Mouse (Mus musculus) layer of hippocampus, adult 11-12 months (tissue): Measurements from ENCODE around the gene Shisa8.

ENCODE experiments used
- DNase-seq: peaks from one replicate; pipeline ENCODE4 v3.0.0; 2022; ENCODE audit warnings: low spot score

Gene Shisa8

DNA sequence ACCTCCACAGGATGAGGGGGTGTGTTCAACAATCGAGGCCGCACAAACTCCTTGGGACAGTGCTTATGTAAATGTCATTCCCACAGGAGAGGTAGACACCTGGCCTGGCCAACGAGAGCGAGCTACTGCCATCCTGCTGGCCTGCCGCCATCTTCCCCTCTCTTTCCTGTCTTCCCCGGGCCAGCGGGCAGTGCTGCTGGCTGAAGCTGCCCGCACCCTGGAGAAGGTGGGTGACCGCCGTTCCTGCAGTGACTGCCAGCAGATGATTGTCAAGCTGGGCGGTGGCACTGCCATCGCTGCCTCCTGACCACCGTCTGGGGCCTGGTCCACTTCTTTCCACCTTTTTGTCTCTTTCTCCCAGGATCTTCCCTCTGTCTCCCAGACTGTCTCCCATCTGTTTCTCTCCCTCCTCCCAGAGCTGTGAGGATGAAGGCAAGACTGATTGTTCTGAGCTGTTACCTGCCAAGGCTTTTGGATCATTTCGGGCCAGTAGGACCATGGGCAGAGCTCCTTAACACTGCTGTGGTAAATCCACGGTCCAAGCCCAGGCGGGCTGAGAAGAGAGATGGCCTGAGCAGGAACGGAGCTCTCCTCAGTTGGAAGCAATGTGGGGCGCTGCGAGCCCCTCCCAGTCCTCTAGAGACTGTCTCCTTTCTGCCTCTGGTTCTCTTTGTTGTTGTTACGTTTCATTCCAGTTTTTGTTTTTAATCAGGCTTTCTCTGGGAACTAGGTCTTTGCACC lies 8.8 kb downstream of the Shisa8 start:
- DNase-seq, result no peak

DNA sequence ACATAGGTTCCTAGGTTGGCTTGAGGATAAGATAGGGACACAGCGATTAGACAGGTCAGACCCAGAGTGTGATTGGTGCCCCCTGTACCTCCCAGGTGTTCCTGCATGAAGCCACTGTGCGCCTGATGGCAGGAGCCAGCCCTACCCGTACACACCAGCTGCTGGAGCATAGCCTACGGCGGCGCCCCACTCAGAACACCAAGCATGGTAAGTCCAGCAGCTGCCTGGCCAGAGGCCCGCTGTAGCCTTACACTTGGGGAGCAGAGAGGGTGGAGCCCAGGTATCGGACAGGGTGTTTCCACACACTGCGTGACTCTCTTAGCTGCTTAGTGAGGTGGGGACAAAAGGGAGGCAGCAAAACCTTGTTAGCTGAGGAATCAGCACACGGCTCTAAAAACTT lies 9.5 kb downstream of the Shisa8 start:
- DNase-seq, result no peak

DNA sequence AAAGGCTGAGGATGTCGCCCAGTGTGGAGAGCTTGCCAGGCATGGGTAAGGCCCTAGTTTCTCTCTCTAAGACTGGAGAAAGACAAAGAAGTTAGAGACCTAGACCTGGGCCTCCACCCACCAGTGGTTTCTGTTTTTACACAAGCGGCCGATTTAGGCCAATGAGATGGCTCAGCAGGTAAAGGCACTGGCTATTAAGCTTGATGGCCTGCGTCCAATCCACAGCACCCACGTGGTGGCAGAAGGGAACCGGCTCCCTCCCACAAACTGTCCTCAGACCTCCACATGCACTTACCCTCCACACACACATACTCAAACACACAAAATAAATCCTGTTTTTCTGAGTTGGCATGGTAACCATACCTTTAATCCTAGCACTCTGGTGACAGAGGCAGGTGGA lies 10.5 kb downstream of the Shisa8 start:
- DNase-seq, result no peak

GRCm38 (mm10) chr15:82199546-82199945 lies 13.1 kb downstream of the Shisa8 start:
- DNase-seq, result no peak

- DNase-seq, result no peak
Measured at GRCm38 (mm10) chr15:82198342-82198741, 14.3 kb downstream of the Shisa8 start.

DNA sequence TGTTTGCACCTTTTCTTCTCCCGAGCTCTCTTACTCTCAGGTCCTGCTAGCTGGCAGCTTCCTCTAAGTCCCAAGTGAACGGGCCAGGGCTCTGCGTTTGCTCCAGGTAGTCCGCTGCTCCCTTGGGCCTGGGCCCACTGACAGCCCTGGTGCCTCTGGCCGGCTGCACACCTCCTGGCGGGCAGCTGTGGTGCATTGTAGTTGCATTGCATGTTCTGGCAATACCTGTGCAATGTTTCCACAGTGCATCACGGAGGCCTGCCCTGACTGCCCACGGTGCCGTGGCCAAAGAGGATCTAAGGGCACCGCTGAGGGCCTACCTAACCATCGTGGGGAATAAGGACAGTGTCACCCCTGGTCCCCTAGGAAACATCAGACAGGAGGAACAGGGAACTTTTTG lies 14.7 kb downstream of the Shisa8 start:
- no peak for DNase-seq

GRCm38 (mm10) chr15:82197246-82197750 lies 15.3 kb downstream of the Shisa8 start:
- no peak for DNase-seq

GRCm38 (mm10) chr15:82196300-82196699 lies 16.3 kb downstream of the Shisa8 start:
- DNase-seq, result no peak

DNA sequence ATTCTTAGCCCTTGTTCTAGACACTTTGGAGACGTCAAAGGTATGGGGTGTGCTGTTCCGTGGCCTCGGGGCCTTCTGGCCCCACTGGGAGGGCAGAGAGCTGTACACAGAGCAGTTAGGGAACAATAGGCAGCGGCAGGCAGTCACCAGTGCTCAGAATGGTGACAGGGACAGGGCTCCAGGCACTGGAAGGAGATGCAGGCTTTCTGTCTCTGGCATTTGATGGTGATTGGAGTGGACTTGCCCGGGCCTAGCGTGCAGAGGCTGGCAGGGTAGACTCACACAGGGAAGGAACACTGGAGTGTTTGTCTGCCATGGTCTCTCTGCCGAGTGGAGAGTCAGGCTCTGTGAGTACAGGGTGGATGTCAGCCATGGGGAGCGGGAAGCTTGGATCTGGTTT lies 20.0 kb downstream of the Shisa8 start:
- no peak for DNase-seq

- DNase-seq, result no peak
Measured at GRCm38 (mm10) chr15:82188481-82189240, 24.0 kb downstream of the Shisa8 start.

- DNase-seq, result no peak
Measured at GRCm38 (mm10) chr15:82187924-82188323, 24.7 kb downstream of the Shisa8 start.

GRCm38 (mm10) chr15:82187401-82187800 lies 25.2 kb downstream of the Shisa8 start:
- no peak for DNase-seq

DNA sequence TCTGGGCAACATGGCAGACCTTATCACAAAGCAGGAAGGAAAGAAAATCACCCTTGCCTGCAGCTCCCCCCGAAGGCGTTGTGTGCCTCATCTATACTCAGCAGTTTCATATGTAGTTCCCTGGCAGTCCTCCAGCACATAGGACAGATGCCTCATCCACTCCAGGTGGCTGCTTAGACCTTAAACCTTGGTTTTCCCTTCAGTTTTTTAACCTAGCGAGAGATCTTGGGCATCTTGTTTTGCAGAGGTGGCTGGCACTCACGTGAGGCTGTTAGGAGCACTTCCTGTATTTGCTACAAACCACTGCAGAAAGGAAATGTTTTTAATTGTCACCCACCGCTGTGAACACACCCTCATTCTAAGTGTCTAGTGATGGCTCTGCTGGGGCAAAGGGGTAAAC lies 25.7 kb downstream of the Shisa8 start:
- DNase-seq, result no peak

- DNase-seq, result no peak
Measured at GRCm38 (mm10) chr15:82186131-82186530, 26.5 kb downstream of the Shisa8 start.

- DNase-seq, result no peak
Measured at GRCm38 (mm10) chr15:82185062-82185783, 27.4 kb downstream of the Shisa8 start.

- DNase-seq, result no peak
Measured at GRCm38 (mm10) chr15:82184656-82185055, 28.0 kb downstream of the Shisa8 start.

DNA sequence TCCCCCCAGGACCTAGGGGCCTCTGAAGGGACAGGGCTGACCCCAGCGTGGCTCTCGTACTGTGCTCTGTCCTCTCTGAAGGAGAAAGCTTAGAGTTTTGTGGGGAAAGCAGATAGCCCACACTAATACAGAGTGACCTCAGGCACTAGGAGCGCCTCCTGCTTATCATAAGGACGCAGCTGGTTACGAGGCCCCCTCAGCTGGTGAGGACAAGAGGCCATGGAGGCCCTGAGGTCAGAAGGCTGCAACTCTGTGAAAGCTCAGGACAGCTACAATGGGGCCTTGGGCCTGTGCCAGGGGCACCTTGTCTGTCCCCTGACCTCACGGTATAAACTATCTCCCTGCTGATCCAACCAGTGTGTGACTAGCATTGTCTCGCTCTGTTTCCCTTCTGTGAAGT lies 28.4 kb downstream of the Shisa8 start:
- no peak for DNase-seq

DNA sequence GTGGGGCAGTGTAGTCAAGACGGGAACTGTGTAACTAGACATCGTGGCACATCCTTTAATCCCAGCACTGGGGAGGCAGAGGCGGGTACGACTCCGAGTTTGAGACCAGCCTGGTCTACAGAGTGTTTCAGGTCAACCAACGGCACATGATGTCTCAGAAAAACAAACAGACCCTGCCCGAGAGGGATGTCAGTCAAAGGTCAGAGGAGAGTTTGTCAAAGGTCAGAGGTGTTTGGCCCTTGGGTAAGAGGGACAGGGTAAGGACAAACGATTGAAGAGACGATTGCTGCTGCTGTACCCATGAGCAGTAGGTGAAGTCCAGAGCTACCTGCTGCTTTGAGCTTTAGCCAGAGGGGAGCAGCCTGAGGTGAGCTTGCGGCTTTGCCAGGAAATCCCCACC lies 29.0 kb downstream of the Shisa8 start:
- no peak for DNase-seq

GRCm38 (mm10) chr15:82182311-82182710 lies 30.3 kb downstream of the Shisa8 start:
- DNase-seq, result no peak

DNA sequence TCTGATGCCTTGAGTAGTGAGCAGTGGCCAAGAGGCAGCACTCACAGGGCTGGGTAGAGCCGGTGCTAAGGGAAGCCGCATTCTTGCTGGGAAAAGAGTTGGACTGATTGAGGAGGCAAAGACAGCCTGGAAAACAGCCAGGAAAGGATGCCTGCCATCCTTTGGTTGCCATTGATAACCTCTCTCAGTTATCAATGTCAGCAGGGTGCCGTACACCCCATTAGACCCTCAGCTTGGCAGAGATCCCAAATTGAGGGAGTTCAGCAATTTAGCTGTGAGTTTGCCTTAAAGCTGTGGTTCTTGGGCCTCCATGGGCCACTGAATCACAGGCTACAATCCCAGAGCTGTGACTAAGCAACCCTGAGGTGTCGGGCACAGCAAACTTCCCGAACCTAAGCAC lies 31.5 kb downstream of the Shisa8 start:
- DNase-seq, result no peak

DNA sequence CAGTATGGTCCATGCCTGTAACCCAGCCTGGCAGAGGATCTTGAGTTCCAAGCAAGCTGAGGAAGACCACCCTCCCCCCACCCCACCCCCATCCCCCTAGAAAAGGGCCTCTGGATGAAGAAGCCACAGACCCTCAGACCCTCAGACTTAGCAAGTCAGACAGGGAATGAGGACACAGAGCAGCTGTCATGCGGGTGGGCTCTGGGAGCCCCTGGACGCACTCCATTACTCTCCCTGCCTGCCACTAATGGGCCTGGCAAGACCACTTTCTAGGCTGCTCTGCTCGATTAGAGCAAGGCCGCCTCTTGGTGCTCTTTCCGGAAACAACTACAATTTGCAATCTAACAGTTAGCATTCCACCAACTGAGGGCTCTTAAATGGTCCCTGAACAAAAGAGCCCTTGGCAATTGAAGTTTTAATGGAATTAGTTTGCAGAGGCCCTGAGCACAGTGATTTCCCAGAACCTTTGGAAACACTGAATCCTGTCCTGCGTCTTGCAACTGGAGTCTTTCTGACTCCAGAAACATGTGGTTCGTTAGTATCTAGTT lies 34.8 kb downstream of the Shisa8 start:
- DNase-seq, result no peak

DNA sequence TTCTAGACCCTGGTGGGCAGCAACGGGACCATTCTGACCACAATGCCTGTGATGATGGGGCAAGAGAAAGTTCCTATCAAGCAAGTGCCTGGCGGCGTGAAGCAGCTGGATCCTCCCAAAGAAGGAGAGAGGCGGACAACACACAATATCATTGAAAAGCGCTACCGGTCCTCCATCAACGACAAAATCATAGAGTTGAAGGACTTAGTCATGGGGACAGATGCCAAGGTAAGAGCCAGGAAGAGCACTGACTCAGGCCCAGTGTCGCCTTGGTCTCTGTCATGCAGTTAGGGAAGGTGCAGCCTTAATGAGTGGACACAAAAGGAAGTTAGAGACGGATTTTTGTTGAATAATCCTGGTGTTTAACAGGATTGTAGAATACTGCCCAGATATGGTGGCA lies 37.5 kb downstream of the Shisa8 start:
- no peak for DNase-seq
